Mouse (Mus musculus) megakaryocyte-erythroid progenitor cell, adult 5-6 weeks (primary cell): ENCODE data around the gene Zik1. TPM values are rescaled to one million over a fixed set of nuclear protein-coding genes. Genes with fewer than 3 reads are reported as not detected.

Source experiments
- ATAC-seq: replicated peaks from 2 replicates; pipeline ENCODE4 v1.8.0; 2016; ENCODE audit warnings: mild to moderate bottlenecking, inconsistent platforms; ENCODE audit not compliant: severe bottlenecking, poor library complexity, low FRiP score, low TSS enrichment
- total RNA-seq, 2 experiments: library from RNA; stranded (forward) in 1 of 2; stranded (reverse) in 1 of 2; fragments of 200-1000, 215-1000 nt in 1 of 2; fragments of >200 nt in 1 of 2; fragmentation: Nextera tagmentation in 1 of 2; gene quantifications; 2 replicates each; pipeline ENCODE4 v1.2.3; 2014 to 2017

The Zik1 gene
- 2.4 and 5.4 TPM in 2 replicates for total RNA-seq (2014; fragmentation: Nextera tagmentation)
- 4.8 and 5.0 TPM in 2 replicates for total RNA-seq (2017)

GRCm38 (mm10) chr7:10494786-10495521 is at the start of gene Zik1:
Gene Zik1 (minus strand): TSS chr7:10495394.
- ATAC-seq = peak; percentile 99

- no peak for ATAC-seq
These were observed 384 bp upstream of the Zik1 start for GRCm38 (mm10) chr7:10495578-10495977.

GRCm38 (mm10) chr7:10480588-10481233 is 14.5 kb downstream of the Zik1 start:
- no peak for ATAC-seq

- ATAC-seq = no peak
These were observed 15.4 kb downstream of the Zik1 start for GRCm38 (mm10) chr7:10479813-10480212.

GRCm38 (mm10) chr7:10458166-10458565 is 37.0 kb downstream of the Zik1 start:
- no peak for ATAC-seq

GRCm38 (mm10) chr7:10443031-10443430 is 52.2 kb downstream of the Zik1 start, which contains the start of gene Vmn1r67:
Gene Vmn1r67 (plus strand): TSS chr7:10443331.
- no peak for ATAC-seq

Other genes with a start within 250 kb of the Zik1 start
- gene Vmn1r66, start 217.4 kb downstream of the Zik1 start, total RNA-seq (2014; fragmentation: Nextera tagmentation) = not detected in 2 replicates
- not detected in 2 replicates for gene Vmn1r66, start 217.4 kb downstream of the Zik1 start, total RNA-seq (2017)
- not detected in 2 replicates for gene Vmn1r67, start 52.1 kb downstream of the Zik1 start, total RNA-seq (2014; fragmentation: Nextera tagmentation)
- gene Vmn1r67, start 52.1 kb downstream of the Zik1 start, total RNA-seq (2017) = not detected in 2 replicates
- not detected in 2 replicates for gene Vmn1r68, start 63.1 kb upstream of the Zik1 start, total RNA-seq (2014; fragmentation: Nextera tagmentation)
- not detected in 2 replicates for gene Vmn1r68, start 63.1 kb upstream of the Zik1 start, total RNA-seq (2017)
- gene Vmn1r69, start 118.3 kb upstream of the Zik1 start, total RNA-seq (2014; fragmentation: Nextera tagmentation) = not detected in 2 replicates
- gene Vmn1r69, start 118.3 kb upstream of the Zik1 start, total RNA-seq (2017) = not detected in 2 replicates
- not detected in 2 replicates for gene Vmn1r70, start 136.1 kb upstream of the Zik1 start, total RNA-seq (2014; fragmentation: Nextera tagmentation)
- not detected in 2 replicates for gene Vmn1r70, start 136.1 kb upstream of the Zik1 start, total RNA-seq (2017)
- gene Nlrp4b, start 192.4 kb upstream of the Zik1 start, total RNA-seq (2014; fragmentation: Nextera tagmentation) = not detected in 2 replicates
- not detected in 2 replicates for gene Nlrp4b, start 192.4 kb upstream of the Zik1 start, total RNA-seq (2017)